Comparison of ENCODE assay signal across 8 mouse cellular contexts in genomic region chr8:83954749-83955105, GRCm38 (mm10). TPM values are rescaled to one million over a fixed set of nuclear protein-coding genes. Genes with fewer than 3 reads are reported as not detected.
DNase-seq lines count a peak whose midpoint lies in the region; ATAC-seq and TF ChIP-seq lines count a peak whose summit lies in the region.

No protein-coding gene starts in this region.

- H3K36me3 ChIP-seq in embryonic facial prominence, embryonic 13.5 days = no peaks in the 10 kb centered on the region
- no peaks in the 10 kb centered on the region for H3K36me3 ChIP-seq in intestine, embryonic 16.5 days (ENCODE audit: control insufficient read depth, insufficient read depth, low read length)
- no peaks in the 10 kb centered on the region for H3K36me3 ChIP-seq in myocyte (ENCODE audit: control insufficient read depth, insufficient read depth)

- peak overlapping the region; percentile 60 for H3K4me3 ChIP-seq in layer of hippocampus, adult 2 months
- peak overlapping the region; percentile 72 for H3K4me3 ChIP-seq in embryonic facial prominence, embryonic 13.5 days
- H3K4me3 ChIP-seq in intestine, embryonic 16.5 days (ENCODE audit: low read length) = peak overlapping the region; percentile 58
- H3K4me3 ChIP-seq in myocyte = peak overlapping the region; percentile 59

- H3K9me3 ChIP-seq in embryonic facial prominence, embryonic 13.5 days = no peaks in the 10 kb centered on the region
- no peaks in the 10 kb centered on the region for H3K9me3 ChIP-seq in intestine, embryonic 16.5 days (ENCODE audit: control insufficient read depth, low read length)

- H3K79me2 ChIP-seq in myocyte (ENCODE audit: control insufficient read depth, insufficient read depth) = peaks cover 21% of the 10 kb centered on the region

- peak overlapping the region; percentile 65 for H3K9ac ChIP-seq in embryonic facial prominence, embryonic 13.5 days
- peak overlapping the region; percentile 67 for H3K9ac ChIP-seq in intestine, embryonic 16.5 days (ENCODE audit: low read depth, low read length)

- peak overlapping the region; percentile 96 for H3K4me2 ChIP-seq in embryonic facial prominence, embryonic 13.5 days
- H3K4me2 ChIP-seq in intestine, embryonic 16.5 days (ENCODE audit: low read depth, low read length) = peak overlapping the region; percentile 47
- H3K4me2 ChIP-seq in myocyte (ENCODE audit: low read depth) = peak overlapping the region; percentile 82

- peaks cover 17% of the 10 kb centered on the region for H3K4me1 ChIP-seq in embryonic facial prominence, embryonic 13.5 days
- peaks cover 10% of the 10 kb centered on the region for H3K4me1 ChIP-seq in intestine, embryonic 16.5 days (ENCODE audit: control insufficient read depth, insufficient read depth, low read length)

- DNase-seq in layer of hippocampus, adult 2 months (ENCODE audit: low spot score in 2 of 2) = no peak
- no peak for DNase-seq in layer of hippocampus, postnatal 10 days (ENCODE audit: low spot score in 2 of 2)
- DNase-seq in urinary bladder, postnatal 10 days (ENCODE audit: low spot score) = no peak
- DNase-seq in embryo, embryonic 10 days (ENCODE audit: low spot score) = no peak
- DNase-seq in B cell, adult 2 months = no peak

- no peaks in the 10 kb centered on the region for H3K27me3 ChIP-seq in embryonic facial prominence, embryonic 13.5 days
- H3K27me3 ChIP-seq in intestine, embryonic 16.5 days (replicated peaks; ENCODE audit: control insufficient read depth, insufficient read depth, low read length) = no peaks in the 10 kb centered on the region
- no peaks in the 10 kb centered on the region for H3K27me3 ChIP-seq in myocyte (ENCODE audit: control insufficient read depth, insufficient read depth, insufficient read length)

- H3K27ac ChIP-seq in layer of hippocampus, adult 2 months = peak overlapping the region; percentile 65
- H3K27ac ChIP-seq in embryonic facial prominence, embryonic 13.5 days = peak overlapping the region; percentile 48; the same call in 1 of the 2 replicates
- peak overlapping the region; percentile 4; the same call in 1 of the 2 replicates for H3K27ac ChIP-seq in intestine, embryonic 16.5 days (ENCODE audit: low read length)

- H3ac ChIP-seq in myocyte (ENCODE audit: control insufficient read depth, insufficient read length) = no peak overlapping the region

- no peak for ATAC-seq in embryonic facial prominence, embryonic 13.5 days (ENCODE audit: insufficient number of reproducible peaks, insufficient read depth, low FRiP score, low TSS enrichment, low read depth)
- no peak for ATAC-seq in intestine, embryonic 16.5 days

- WGBS in embryonic facial prominence, embryonic 13.5 days = 1% methylated on average over 14 of the region's 14 CpGs
- WGBS in intestine, embryonic 16.5 days = 2% methylated on average over 14 of the region's 14 CpGs

- TF ChIP-seq POLR2A in myocyte (IDR thresholded peaks at IDR 0.05; ENCODE audit: insufficient read length, low read depth) = no peak

- TF ChIP-seq CTCF in layer of hippocampus, adult 2 months (conservative IDR thresholded peaks at IDR 0.05) = no peak

TF ChIP-seq in myocyte, 11 proteins besides CTCF, POLR2A, EP300 and RAD21:
- no peak for TF ChIP-seq MYOG (IDR thresholded peaks at IDR 0.05; ENCODE audit: control insufficient read depth in 1 of 3, insufficient read depth in 1 of 3, insufficient read length in 2 of 3, low read depth in 2 of 3)
- TF ChIP-seq TCF12 (IDR thresholded peaks at IDR 0.05; ENCODE audit: insufficient read depth, poor library complexity, severe bottlenecking) = no peak
- TF ChIP-seq USF1 (IDR thresholded peaks at IDR 0.05; ENCODE audit: low read depth) = no peak
- TF ChIP-seq TCF3 (IDR thresholded peaks at IDR 0.05; ENCODE audit: insufficient read length, low read depth) = no peak
- TF ChIP-seq POLR2AphosphoS2 (IDR thresholded peaks at IDR 0.05; ENCODE audit: insufficient read length, low read depth) = no peak
- no peak for TF ChIP-seq REST (IDR thresholded peaks at IDR 0.05; ENCODE audit: insufficient read depth, insufficient read length)
- no peak for TF ChIP-seq CEBPB (IDR thresholded peaks at IDR 0.05; ENCODE audit: insufficient read depth, poor library complexity, severe bottlenecking)
- TF ChIP-seq MYOD1 (IDR thresholded peaks at IDR 0.05; ENCODE audit: control insufficient read depth in 1 of 3, insufficient read length in 2 of 3, low read depth in 2 of 3) = no peak
- TF ChIP-seq MAX (IDR thresholded peaks at IDR 0.05; ENCODE audit: low read depth) = no peak
- TF ChIP-seq SRF (IDR thresholded peaks at IDR 0.05; ENCODE audit: control insufficient read depth, insufficient read length, low read depth) = no peak
- TF ChIP-seq E2F4 (IDR thresholded peaks at IDR 0.05; ENCODE audit: insufficient read depth) = no peak

RNA-seq across cellular contexts. Expression of gene Gm10644, which starts 0.3 kb away (rescaled TPM):
- under 1 TPM; 0.44 to 0.87 TPM for total RNA-seq in layer of hippocampus, adult 2 months (2021)
- under 1 TPM; 0.22 to 0.37 TPM for total RNA-seq in layer of hippocampus, postnatal 10 days (2021)
- polyA plus RNA-seq in embryonic facial prominence, embryonic 13.5 days (2015; fragmentation: Nextera tagmentation; extraction: Ambion mirVana) = 0.55 and 0.63 TPM in 2 replicates
- 0.39 TPM in 2 replicates for polyA plus RNA-seq in intestine, embryonic 16.5 days (2015; fragmentation: Nextera tagmentation; extraction: Ambion mirVana)
- 0.11 TPM for polyA plus RNA-seq in myocyte (2012; fragmentation: generic; extraction: Trizol)

RNA-seq across cellular contexts. Expression of gene Asf1b, which starts 0.6 kb away (rescaled TPM):
- under 1 TPM; 0.44 to 0.82 TPM for total RNA-seq in layer of hippocampus, adult 2 months (2021)
- 1 to 10 TPM; 2.0 to 2.1 TPM for total RNA-seq in layer of hippocampus, postnatal 10 days (2021)
- 58.0 and 61.3 TPM in 2 replicates for polyA plus RNA-seq in embryonic facial prominence, embryonic 13.5 days (2015; fragmentation: Nextera tagmentation; extraction: Ambion mirVana)
- polyA plus RNA-seq in intestine, embryonic 16.5 days (2015; fragmentation: Nextera tagmentation; extraction: Ambion mirVana) = 50.4 and 61.7 TPM in 2 replicates
- 36.8 TPM for polyA plus RNA-seq in myocyte (2012; fragmentation: generic; extraction: Trizol)

RNA-seq across cellular contexts. Expression of gene Prkaca, which starts 18.1 kb away (rescaled TPM):
- total RNA-seq in layer of hippocampus, adult 2 months (2021) = 100 to 1,000 TPM; 256 to 257 TPM
- total RNA-seq in layer of hippocampus, postnatal 10 days (2021) = 100 to 1,000 TPM; 240 to 254 TPM
- 148 and 159 TPM in 2 replicates for polyA plus RNA-seq in embryonic facial prominence, embryonic 13.5 days (2015; fragmentation: Nextera tagmentation; extraction: Ambion mirVana)
- 24.6 and 77.1 TPM in 2 replicates for polyA plus RNA-seq in intestine, embryonic 16.5 days (2015; fragmentation: Nextera tagmentation; extraction: Ambion mirVana)
- 181 TPM for polyA plus RNA-seq in myocyte (2012; fragmentation: generic; extraction: Trizol)

RNA-seq across cellular contexts. Expression of gene Samd1, which starts 42.7 kb away (rescaled TPM):
- 10 to 100 TPM; 40.7 to 41.2 TPM for total RNA-seq in layer of hippocampus, adult 2 months (2021)
- 10 to 100 TPM; 54.1 to 56.4 TPM for total RNA-seq in layer of hippocampus, postnatal 10 days (2021)
- 14.5 and 15.8 TPM in 2 replicates for polyA plus RNA-seq in embryonic facial prominence, embryonic 13.5 days (2015; fragmentation: Nextera tagmentation; extraction: Ambion mirVana)
- polyA plus RNA-seq in intestine, embryonic 16.5 days (2015; fragmentation: Nextera tagmentation; extraction: Ambion mirVana) = 5.8 and 6.0 TPM in 2 replicates
- polyA plus RNA-seq in myocyte (2012; fragmentation: generic; extraction: Trizol) = 30.6 TPM

RNA-seq across cellular contexts. Expression of gene 1700067K01Rik, which starts 46.6 kb away (rescaled TPM):
- under 1 TPM; 0.66 to 0.82 TPM for total RNA-seq in layer of hippocampus, adult 2 months (2021)
- under 1 TPM; 0.49 to 0.66 TPM for total RNA-seq in layer of hippocampus, postnatal 10 days (2021)
- 0.73 and 1.6 TPM in 2 replicates for polyA plus RNA-seq in embryonic facial prominence, embryonic 13.5 days (2015; fragmentation: Nextera tagmentation; extraction: Ambion mirVana)
- polyA plus RNA-seq in intestine, embryonic 16.5 days (2015; fragmentation: Nextera tagmentation; extraction: Ambion mirVana) = 0.66 and 0.84 TPM in 2 replicates
- polyA plus RNA-seq in myocyte (2012; fragmentation: generic; extraction: Trizol) = 0.29 TPM

Comparison
In these comparisons a context has a peak if more than half of its experiments do, and no peak if none do; other contexts are left out.
1. H3K27ac ChIP-seq: peak in every context shown above with its lines; median percentile 65 in layer of hippocampus, adult 2 months; 48 in embryonic facial prominence, embryonic 13.5 days; 4 in intestine, embryonic 16.5 days.